Mouse (Mus musculus): ENCODE data around the gene Cd247.

The Cd247 gene

GRCm38 (mm10) chr1:165909471-165909870 lies 121.0 kb downstream of the Cd247 start:
- DNase-seq (ENCODE audit: low spot score in 2 of 2): no peak

GRCm38 (mm10) chr1:165913720-165914415 lies 125.4 kb downstream of the Cd247 start:
- DNase-seq (ENCODE audit: low spot score in 2 of 2): no peak

GRCm38 (mm10) chr1:165914416-165914801 lies 125.9 kb downstream of the Cd247 start:
- no peak for DNase-seq (ENCODE audit: low spot score in 2 of 2)

- no peak for DNase-seq (ENCODE audit: low spot score in 2 of 2)
These were observed 132.5 kb downstream of the Cd247 start for GRCm38 (mm10) chr1:165921026-165921425.

GRCm38 (mm10) chr1:165922488-165922887 lies 134.0 kb downstream of the Cd247 start:
- no peak for DNase-seq (ENCODE audit: low spot score in 2 of 2)

GRCm38 (mm10) chr1:165925207-165925606 lies 136.7 kb downstream of the Cd247 start:
- DNase-seq (ENCODE audit: low spot score in 2 of 2): no peak

Measured in urinary bladder, adult 18-20 months (tissue).